Mouse (Mus musculus): ENCODE results near the gene Zc3h7a. TPM values are rescaled to one million over a fixed set of nuclear protein-coding genes. Genes with fewer than 3 reads are reported as not detected.

The Zc3h7a gene
- polyA plus RNA-seq, 1 experiment from 2014 or later, result 70.6 TPM

GRCm38 (mm10) chr16:11092061-11092460, 84.1 kb downstream of the Zc3h7a start:
- no peak for ATAC-seq (ENCODE audit: insufficient number of reproducible peaks, insufficient read depth, low FRiP score, low read depth)
- H3K9ac ChIP-seq (ENCODE audit: low read length), result no peak overlapping the region
- peaks cover 70% of the 10 kb centered on the region for H3K36me3 ChIP-seq (ENCODE audit: control insufficient read depth, insufficient read depth, low read length)
- H3K27me3 ChIP-seq (ENCODE audit: control insufficient read depth, insufficient read depth, low read length), result no peaks in the 10 kb centered on the region
- peaks cover 9 to 22% of the 10 kb centered on the region in 2 experiments for H3K4me1 ChIP-seq (ENCODE audit: control insufficient read depth in 2 of 2, insufficient read depth in 2 of 2, low read length in 2 of 2)
- H3K4me3 ChIP-seq (ENCODE audit: control insufficient read depth in 1 of 2, insufficient read depth in 1 of 2, low read depth in 1 of 2, low read length in 2 of 2), result no peak overlapping the region
- WGBS, result 20% methylated on average over 4 of the region's 4 CpGs
- no peaks in the 10 kb centered on the region for H3K9me3 ChIP-seq (ENCODE audit: control insufficient read depth, low read length)
- H3K27ac ChIP-seq (replicated peaks in 1 of 2; ENCODE audit: control insufficient read depth in 1 of 2, insufficient read depth in 1 of 2, low read depth in 2 of 2, low read length in 2 of 2), result peak overlapping the region; percentile 54 to 55
- peak overlapping the region; percentile 2; the same call in 1 of the 2 replicates for H3K4me2 ChIP-seq (ENCODE audit: low read length)

GRCm38 (mm10) chr16:11090836-11091570, 85.2 kb downstream of the Zc3h7a start:
- Histone ChIP-seq H3K27ac (replicated peaks in 1 of 2; ENCODE audit: control insufficient read depth in 1 of 2, insufficient read depth in 1 of 2, low read depth in 2 of 2, low read length in 2 of 2) (no peak overlapping the region), H3K36me3 (ENCODE audit: control insufficient read depth, insufficient read depth, low read length) (peaks cover 70% of the 10 kb centered on the region), H3K4me3 (ENCODE audit: control insufficient read depth in 1 of 2, insufficient read depth in 1 of 2, low read depth in 1 of 2, low read length in 2 of 2) (no peak overlapping the region), H3K9me3 (ENCODE audit: control insufficient read depth, low read length) (no peaks in the 10 kb centered on the region), H3K9ac (ENCODE audit: low read length) (no peak overlapping the region), H3K27me3 (ENCODE audit: control insufficient read depth, insufficient read depth, low read length) (no peaks in the 10 kb centered on the region), H3K4me2 (ENCODE audit: low read length) (no peak overlapping the region), H3K4me1 (ENCODE audit: control insufficient read depth in 2 of 2, insufficient read depth in 2 of 2, low read length in 2 of 2) (peaks cover 9 to 22% of the 10 kb centered on the region in 2 experiments)
- no peak for ATAC-seq (ENCODE audit: insufficient number of reproducible peaks, insufficient read depth, low FRiP score, low read depth)
- WGBS, result 85% methylated on average over 10 of the region's 10 CpGs

GRCm38 (mm10) chr16:11086856-11087588, 89.2 kb downstream of the Zc3h7a start:
- Histone ChIP-seq H3K27ac (replicated peaks in 1 of 2; ENCODE audit: control insufficient read depth in 1 of 2, insufficient read depth in 1 of 2, low read depth in 2 of 2, low read length in 2 of 2) (no peak overlapping the region), H3K36me3 (ENCODE audit: control insufficient read depth, insufficient read depth, low read length) (peaks cover 98% of the 10 kb centered on the region), H3K27me3 (ENCODE audit: control insufficient read depth, insufficient read depth, low read length) (no peaks in the 10 kb centered on the region), H3K4me2 (ENCODE audit: low read length) (no peak overlapping the region), H3K4me3 (ENCODE audit: control insufficient read depth in 1 of 2, insufficient read depth in 1 of 2, low read depth in 1 of 2, low read length in 2 of 2) (no peak overlapping the region), H3K9me3 (ENCODE audit: control insufficient read depth, low read length) (no peaks in the 10 kb centered on the region), H3K4me1 (ENCODE audit: control insufficient read depth in 2 of 2, insufficient read depth in 2 of 2, low read length in 2 of 2) (peaks cover 3 to 6% of the 10 kb centered on the region in 2 experiments; a peak in 2 of 4 replicates), H3K9ac (ENCODE audit: low read length) (no peak overlapping the region)
- 81% methylated on average over 5 of the region's 5 CpGs for WGBS
- no peak for ATAC-seq (ENCODE audit: insufficient number of reproducible peaks, insufficient read depth, low FRiP score, low read depth)

Small RNAs within 50 kb of the gene (microRNA-seq; reads per million reads assigned to microRNA genes)
- gene Gm23935, result 47.8 reads per million, percentile 42 among the genes with 10 or more reads in this experiment

Other genes starting within 250 kb of the Zc3h7a start
- 50.4 and 52.4 TPM in 2 replicates for gene Snn, start 115.4 kb downstream of the Zc3h7a start, polyA plus RNA-seq (2014; fragmentation: Nextera tagmentation; extraction: Ambion mirVana)
- 71.8 and 75.7 TPM in 2 replicates for gene Litaf, start 110.2 kb downstream of the Zc3h7a start, polyA plus RNA-seq (2014; fragmentation: Nextera tagmentation; extraction: Ambion mirVana)
- 31.9 and 33.8 TPM in 2 replicates for gene Txndc11, start 41.7 kb downstream of the Zc3h7a start, polyA plus RNA-seq (2014; fragmentation: Nextera tagmentation; extraction: Ambion mirVana)
- 119 and 124 TPM in 2 replicates for gene Rsl1d1, start 26.9 kb upstream of the Zc3h7a start, polyA plus RNA-seq (2014; fragmentation: Nextera tagmentation; extraction: Ambion mirVana)
- gene Gspt1, start 77.9 kb upstream of the Zc3h7a start, polyA plus RNA-seq (2014; fragmentation: Nextera tagmentation; extraction: Ambion mirVana), result 56.6 and 58.1 TPM in 2 replicates
- gene Tnfrsf17, start 137.4 kb upstream of the Zc3h7a start, polyA plus RNA-seq (2014; fragmentation: Nextera tagmentation; extraction: Ambion mirVana), result not detected in 2 replicates
- 7.4 and 7.7 TPM in 2 replicates for gene Snx29, start 146.5 kb upstream of the Zc3h7a start, polyA plus RNA-seq (2014; fragmentation: Nextera tagmentation; extraction: Ambion mirVana)

Data from heart, embryonic 14.5 days (tissue).